Mouse (Mus musculus) forebrain, embryonic 14.5 days (tissue): ENCODE results near the gene Pusl1. TPM values are rescaled to one million over a fixed set of nuclear protein-coding genes. Genes with fewer than 3 reads are reported as not detected.
A peak's percentile ranks its signal among the peaks of the same experiment; 100 is the strongest.

Source experiments
- ATAC-seq: fragments of 200-750 bp; cut with Nextera tagmentation; 2 replicates; pipeline ENCODE4 v1.8.0; 2017; ENCODE audit warnings: mild to moderate bottlenecking, moderate library complexity
- DNase-seq: peaks from one replicate; pipeline ENCODE4 v3.0.0-alpha.2; 2015; ENCODE audit warnings: low spot score
- H3K27ac ChIP-seq: fragments of 300-500 bp; sonication (generic); 2 replicates; pipeline ENCODE4 v1.5.1; 2014; ENCODE audit warnings: low read depth, mild to moderate bottlenecking, control low read depth, low read length, moderate library complexity
- H3K27me3 ChIP-seq: fragments of 300-500 bp; sonication (generic); replicated peaks from 2 replicates; pipeline ENCODE4 v1.6.1; 2014; ENCODE audit warnings: low read length, control low read depth, mixed read lengths; ENCODE audit not compliant: control insufficient read depth, insufficient read depth
- H3K36me3 ChIP-seq: fragments of 300-500 bp; sonication (generic); 2 replicates; pipeline ENCODE4 v1.6.1; 2014; ENCODE audit warnings: low read length, control low read depth; ENCODE audit not compliant: control insufficient read depth, insufficient read depth
- H3K4me1 ChIP-seq: fragments of 300-500 bp; sonication (generic); 2 replicates; pipeline ENCODE4 v1.6.1; 2014; ENCODE audit warnings: antibody characterized with exemption, low read length, control low read depth; ENCODE audit not compliant: control insufficient read depth, insufficient read depth
- H3K4me2 ChIP-seq: fragments of 300-500 bp; sonication (generic); 2 replicates; pipeline ENCODE4 v1.6.1; 2014; ENCODE audit warnings: mild to moderate bottlenecking, control low read depth, low read length
- H3K4me3 ChIP-seq: fragments of 300-500 bp; sonication (generic); 2 replicates; pipeline ENCODE4 v1.5.1; 2014; ENCODE audit warnings: low read depth, low read length, control low read depth
- H3K9ac ChIP-seq: fragments of 300-500 bp; sonication (generic); 2 replicates; pipeline ENCODE4 v1.6.1; 2014; ENCODE audit warnings: mild to moderate bottlenecking, low read length, control low read depth, moderate library complexity
- H3K9me3 ChIP-seq: fragments of 300-500 bp; sonication (generic); replicated peaks from 2 replicates; pipeline ENCODE4 v1.6.1; 2016; ENCODE audit warnings: low read length, control low read depth, mixed read lengths; ENCODE audit not compliant: control insufficient read depth
- WGBS: fragments of 180-500 bp; shearing (Covaris S2); extraction: QIAGEN DNeasy Blood & Tissue Kit; methylation state at CpG from one replicate; pipeline ENCODE4 v1.1.7; 2014; 5-methylcytosine and 5-hydroxymethylcytosine counted together
- polyA plus RNA-seq: library from polyadenylated mRNA; unstranded; fragments of >200 nt; fragmentation: Nextera tagmentation; extraction: Ambion mirVana; gene quantifications from 2 replicates; pipeline ENCODE4 v1.2.1, GENCODE M21; 2014

Gene Pusl1
- 46.5 and 52.8 TPM in 2 replicates for polyA plus RNA-seq

- peak within 1 kb of the TSS; percentile 98 for H3K4me3 ChIP-seq
- ATAC-seq (peak; percentile 88), DNase-seq (peak; percentile 98)
- 0% methylated on average over 52 of the region's 52 CpGs for WGBS
- no peaks in the 10 kb centered on the region for H3K27me3 ChIP-seq
- H3K9ac ChIP-seq = peak within 1 kb of the TSS; percentile 95
- peak within 1 kb of the TSS; percentile 99 for H3K27ac ChIP-seq
- H3K4me2 ChIP-seq = peak within 1 kb of the TSS; percentile 97
- peaks cover 45% of the 10 kb centered on the region for H3K36me3 ChIP-seq
- no peaks in the 10 kb centered on the region for H3K9me3 ChIP-seq
- H3K4me1 ChIP-seq = peaks cover 38% of the 10 kb centered on the region
Observed at GRCm38 (mm10) chr4:155891551-155892001, at the start of gene Pusl1, which contains the start of gene Acap3. Gene Pusl1 (minus strand): TSS chr4:155891781. Gene Acap3 (plus strand): TSS chr4:155891822.

- ATAC-seq (no peak), DNase-seq (no peak)
- Histone ChIP-seq H3K36me3 (no peaks in the 10 kb centered on the region), H3K4me2 (no peak overlapping the region), H3K27ac (no peak overlapping the region), H3K9ac (no peak overlapping the region), H3K4me3 (no peak overlapping the region), H3K9me3 (no peaks in the 10 kb centered on the region), H3K4me1 (no peaks in the 10 kb centered on the region), H3K27me3 (no peaks in the 10 kb centered on the region)
- WGBS = 80% methylated on average over 1 of the region's 1 CpGs
Observed at GRCm38 (mm10) chr4:155932031-155932430, 40.5 kb upstream of the Pusl1 start.

- no peaks in the 10 kb centered on the region for H3K4me1 ChIP-seq
- H3K27ac ChIP-seq = no peak overlapping the region
- ATAC-seq (no peak), DNase-seq (no peak)
- H3K9me3 ChIP-seq = no peaks in the 10 kb centered on the region
- no peak overlapping the region for H3K4me3 ChIP-seq
- H3K27me3 ChIP-seq = no peaks in the 10 kb centered on the region
- 94% methylated on average over 4 of the region's 4 CpGs for WGBS
- H3K9ac ChIP-seq = no peak overlapping the region
- no peak overlapping the region for H3K4me2 ChIP-seq
- peaks cover 36% of the 10 kb centered on the region for H3K36me3 ChIP-seq
Observed at GRCm38 (mm10) chr4:155908751-155909150, 17.2 kb upstream of the Pusl1 start.

GRCm38 (mm10) chr4:155908281-155908680 lies 16.7 kb upstream of the Pusl1 start:
- ATAC-seq (no peak), DNase-seq (no peak)
- Histone ChIP-seq H3K36me3 (peaks cover 40% of the 10 kb centered on the region), H3K27me3 (no peaks in the 10 kb centered on the region), H3K4me1 (no peaks in the 10 kb centered on the region), H3K27ac (no peak overlapping the region), H3K9me3 (no peaks in the 10 kb centered on the region), H3K9ac (no peak overlapping the region), H3K4me3 (no peak overlapping the region), H3K4me2 (no peak overlapping the region)
- WGBS = 80% methylated on average over 7 of the region's 7 CpGs

GRCm38 (mm10) chr4:155907003-155907402 lies 15.4 kb upstream of the Pusl1 start:
- Histone ChIP-seq H3K4me3 (no peak overlapping the region), H3K9me3 (no peaks in the 10 kb centered on the region), H3K4me2 (no peak overlapping the region), H3K9ac (no peak overlapping the region), H3K27ac (no peak overlapping the region), H3K27me3 (no peaks in the 10 kb centered on the region), H3K36me3 (peaks cover 53% of the 10 kb centered on the region), H3K4me1 (no peaks in the 10 kb centered on the region)
- WGBS = 88% methylated on average over 11 of the region's 11 CpGs
- ATAC-seq = no peak
- no peak for DNase-seq

GRCm38 (mm10) chr4:155906125-155906524 lies 14.5 kb upstream of the Pusl1 start:
- Histone ChIP-seq H3K27me3 (no peaks in the 10 kb centered on the region), H3K36me3 (peaks cover 62% of the 10 kb centered on the region)

GRCm38 (mm10) chr4:155905634-155906033 lies 14.1 kb upstream of the Pusl1 start:
- H3K4me2 ChIP-seq = no peak overlapping the region
- no peaks in the 10 kb centered on the region for H3K27me3 ChIP-seq
- H3K9me3 ChIP-seq = no peaks in the 10 kb centered on the region
- H3K4me1 ChIP-seq = no peaks in the 10 kb centered on the region
- peaks cover 67% of the 10 kb centered on the region for H3K36me3 ChIP-seq
- ATAC-seq (no peak), DNase-seq (no peak)
- no peak overlapping the region for H3K4me3 ChIP-seq
- WGBS = 90% methylated on average over 13 of the region's 13 CpGs
- no peak overlapping the region for H3K27ac ChIP-seq
- no peak overlapping the region for H3K9ac ChIP-seq

More at GRCm38 (mm10) chr4:155906125-155906524, 14.5 kb upstream of the Pusl1 start:
- Histone ChIP-seq H3K9ac (no peak overlapping the region), H3K4me1 (no peaks in the 10 kb centered on the region), H3K9me3 (no peaks in the 10 kb centered on the region), H3K4me2 (no peak overlapping the region), H3K4me3 (no peak overlapping the region), H3K27ac (no peak overlapping the region)
- no peak for DNase-seq
- 88% methylated on average over 9 of the region's 9 CpGs for WGBS
- no peak for ATAC-seq

GRCm38 (mm10) chr4:155904318-155905102 lies 12.9 kb upstream of the Pusl1 start:
- WGBS = 90% methylated on average over 13 of the region's 13 CpGs
- Histone ChIP-seq H3K4me2 (no peak overlapping the region), H3K4me3 (no peak overlapping the region), H3K27ac (no peak overlapping the region), H3K4me1 (no peaks in the 10 kb centered on the region), H3K36me3 (peaks cover 78% of the 10 kb centered on the region), H3K9me3 (no peaks in the 10 kb centered on the region), H3K9ac (no peak overlapping the region), H3K27me3 (no peaks in the 10 kb centered on the region)
- ATAC-seq (no peak), DNase-seq (no peak)

GRCm38 (mm10) chr4:155903246-155903645 lies 11.7 kb upstream of the Pusl1 start:
- no peak overlapping the region for H3K4me3 ChIP-seq
- H3K4me2 ChIP-seq = no peak overlapping the region
- H3K27me3 ChIP-seq = no peaks in the 10 kb centered on the region
- H3K9me3 ChIP-seq = no peaks in the 10 kb centered on the region
- no peaks in the 10 kb centered on the region for H3K4me1 ChIP-seq
- peaks cover 91% of the 10 kb centered on the region for H3K36me3 ChIP-seq
- H3K27ac ChIP-seq = no peak overlapping the region
- ATAC-seq (no peak), DNase-seq (no peak)
- WGBS = 95% methylated on average over 13 of the region's 13 CpGs
- no peak overlapping the region for H3K9ac ChIP-seq
